Mouse (Mus musculus): ENCODE data around the gene Tpgs1.

Gene Tpgs1

DNA sequence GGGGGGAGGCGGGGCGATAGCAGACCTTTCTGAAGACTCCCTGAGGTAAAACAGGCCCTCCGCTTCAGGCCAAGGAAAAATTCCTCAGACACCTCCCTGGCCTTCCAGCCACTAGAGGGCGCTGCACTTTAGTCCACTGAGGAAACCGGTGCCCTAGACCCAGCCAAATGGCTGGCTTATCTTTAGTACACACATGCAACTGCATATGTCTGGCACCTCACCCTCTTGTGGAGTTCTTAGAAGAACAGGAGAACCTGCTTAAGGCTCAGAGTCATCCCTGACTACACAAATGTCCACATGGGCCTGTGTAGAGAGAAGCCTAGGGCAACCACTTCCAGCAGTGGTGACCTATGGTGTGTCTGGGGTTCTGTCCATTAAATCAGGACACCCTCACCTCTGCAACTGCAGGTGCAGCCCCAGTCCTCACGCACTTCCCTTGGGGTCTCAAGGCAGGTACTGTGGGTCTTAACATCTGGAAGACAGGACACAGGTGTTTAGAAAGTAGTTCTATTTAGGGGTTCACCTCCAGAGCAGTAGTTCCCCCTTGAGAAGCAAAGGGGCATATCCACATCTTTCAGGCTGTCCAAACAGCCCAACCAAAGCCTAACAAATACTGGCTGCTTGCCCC is 43.4 kb downstream of the Tpgs1 start:
- no peak for DNase-seq (ENCODE audit: low spot score)

DNA sequence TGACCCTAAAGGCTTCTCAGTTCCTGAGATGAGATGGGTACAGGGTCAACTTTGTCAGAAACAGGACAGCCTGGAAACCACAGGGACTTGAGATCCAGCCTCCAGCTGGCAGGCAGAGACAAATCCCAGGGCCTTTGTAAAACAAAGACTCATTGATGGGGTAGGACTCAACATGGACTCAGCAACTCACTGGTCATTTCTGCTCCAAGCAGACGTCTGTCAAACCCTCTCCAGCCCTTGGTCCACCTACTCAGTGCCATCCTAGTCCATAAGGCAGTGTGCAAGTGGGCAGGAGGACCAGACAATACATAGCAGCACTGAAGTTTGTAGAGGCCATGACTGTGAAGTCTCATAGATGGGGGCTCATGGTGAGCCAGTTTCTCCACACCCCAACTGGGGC is 44.0 kb downstream of the Tpgs1 start:
- no peak for DNase-seq (ENCODE audit: low spot score)

DNA sequence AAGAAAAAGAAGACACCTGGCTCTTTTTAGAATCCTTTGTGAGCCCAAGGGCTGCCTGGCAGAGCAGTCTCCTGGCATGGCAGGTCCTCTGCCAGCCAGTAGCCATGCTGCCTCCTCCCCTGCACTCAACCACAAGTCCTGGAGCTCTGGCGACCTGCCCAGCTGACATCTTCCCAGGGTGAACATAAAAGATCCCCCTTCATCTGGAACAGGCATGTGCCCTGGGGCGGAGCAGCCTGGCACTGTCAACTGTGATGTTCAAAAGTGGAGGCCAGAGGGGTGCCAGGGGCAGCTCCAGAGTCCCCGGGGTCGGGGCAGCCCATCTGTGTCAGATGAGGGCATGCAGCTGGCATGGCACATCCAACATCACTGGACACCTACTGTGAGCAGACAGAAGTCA is 45.8 kb downstream of the Tpgs1 start:
- no peak for DNase-seq (ENCODE audit: low spot score)

DNA sequence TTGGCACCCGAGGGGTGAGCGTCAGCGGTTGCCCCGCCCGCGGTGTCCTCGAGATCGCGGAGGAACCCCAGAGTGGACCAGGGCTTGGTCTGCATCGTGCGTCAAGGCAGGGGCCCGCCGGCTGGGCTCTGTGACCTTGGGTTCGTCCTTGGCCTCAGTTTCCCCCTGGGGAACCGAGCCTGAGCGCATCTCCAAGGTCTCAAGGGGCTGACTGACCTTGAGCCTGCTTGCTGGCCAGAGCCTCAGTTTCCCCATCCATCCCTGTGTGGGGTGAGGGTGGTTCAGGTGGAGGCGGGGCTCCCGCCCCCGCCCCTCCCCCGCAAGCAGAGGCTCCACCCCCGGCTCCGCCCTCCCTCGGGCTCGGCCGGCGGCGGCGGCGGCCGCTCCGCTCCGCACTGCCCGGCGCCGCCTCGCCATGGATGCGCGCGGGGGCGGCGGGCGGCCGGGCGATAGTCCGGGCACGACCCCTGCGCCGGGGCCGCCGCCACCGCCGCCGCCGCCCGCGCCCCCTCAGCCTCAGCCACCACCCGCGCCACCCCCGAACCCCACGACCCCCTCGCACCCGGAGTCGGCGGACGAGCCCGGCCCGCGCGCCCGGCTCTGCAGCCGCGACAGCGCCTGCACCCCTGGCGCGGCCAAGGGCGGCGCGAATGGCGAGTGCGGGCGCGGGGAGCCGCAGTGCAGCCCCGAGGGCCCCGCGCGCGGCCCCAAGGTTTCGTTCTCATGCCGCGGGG is 47.3 kb downstream of the Tpgs1 start, which contains the start of gene Hcn2:
Hcn2 (plus strand) TSS at position 381 of the 734 bp plus-strand sequence.
- DNase-seq (ENCODE audit: low spot score) = no peak

DNA sequence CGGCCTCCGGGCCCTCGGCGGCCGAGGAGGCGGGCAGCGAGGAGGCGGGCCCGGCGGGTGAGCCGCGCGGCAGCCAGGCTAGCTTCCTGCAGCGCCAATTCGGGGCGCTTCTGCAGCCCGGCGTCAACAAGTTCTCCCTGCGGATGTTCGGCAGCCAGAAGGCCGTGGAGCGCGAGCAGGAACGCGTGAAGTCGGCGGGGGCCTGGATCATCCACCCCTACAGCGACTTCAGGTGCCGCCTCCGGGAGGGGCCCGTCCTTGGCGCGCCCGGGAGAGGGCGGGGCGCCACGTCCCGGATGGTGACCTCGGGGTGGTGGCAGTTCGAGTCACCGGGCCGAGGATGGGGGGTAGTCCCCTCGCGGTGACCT is 47.8 kb downstream of the Tpgs1 start:
- DNase-seq (ENCODE audit: low spot score) = no peak

DNA sequence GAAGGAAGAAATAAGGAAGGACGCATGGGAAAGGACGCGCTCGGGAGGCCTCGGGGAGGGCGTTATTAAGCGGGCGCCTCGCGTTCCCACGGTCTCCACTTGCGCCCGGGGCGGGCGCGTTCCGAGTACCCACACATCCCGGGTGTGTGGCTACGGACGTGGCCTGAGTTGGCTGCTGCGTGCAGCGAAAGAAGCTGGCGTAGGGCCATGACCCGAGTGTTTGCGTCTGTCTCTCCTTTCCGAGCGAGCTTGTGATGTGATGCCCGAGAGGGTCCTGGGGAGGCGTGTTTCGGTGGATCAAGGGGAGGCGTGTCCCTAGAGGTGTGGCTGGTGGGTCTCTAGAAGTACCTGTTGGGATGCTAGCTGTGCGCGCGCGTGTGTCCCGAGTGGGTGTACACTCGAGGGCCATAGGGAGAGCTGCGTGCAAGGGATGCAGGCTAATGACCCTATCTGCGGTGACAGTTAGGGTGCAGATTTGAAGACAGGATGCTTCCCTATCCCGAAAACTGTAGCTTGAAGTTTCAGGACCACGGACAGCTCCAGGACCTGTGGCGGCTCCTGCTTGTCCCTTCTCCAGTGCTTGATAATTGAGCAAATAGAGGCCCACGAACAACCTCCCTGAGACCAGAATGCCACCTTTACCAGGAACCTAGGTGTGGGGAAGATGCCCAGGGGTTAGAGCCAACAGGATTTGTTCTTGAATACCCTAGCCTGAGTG is 48.6 kb downstream of the Tpgs1 start:
- no peak for DNase-seq (ENCODE audit: low spot score)

DNA sequence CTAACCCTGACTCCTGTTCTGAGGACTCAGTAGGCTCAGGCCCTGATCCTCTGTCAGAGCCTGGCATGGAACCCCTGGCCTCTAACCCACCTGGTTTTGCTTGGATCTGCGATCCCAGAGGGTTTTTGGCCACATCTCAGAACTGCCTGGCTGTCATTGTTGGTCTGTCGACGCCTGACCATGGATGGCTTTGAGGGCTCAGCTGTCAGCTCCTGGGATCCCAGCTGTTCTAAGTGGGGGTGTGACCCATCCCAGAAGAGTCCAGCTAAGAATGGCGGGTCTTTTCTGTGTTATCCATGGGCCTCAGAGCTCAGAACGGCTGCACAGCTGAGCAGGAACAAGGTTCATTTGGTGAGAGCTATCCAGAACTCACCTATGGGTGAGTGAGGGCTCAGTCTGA is 51.9 kb downstream of the Tpgs1 start:
- no peak for DNase-seq (ENCODE audit: low spot score)

DNA sequence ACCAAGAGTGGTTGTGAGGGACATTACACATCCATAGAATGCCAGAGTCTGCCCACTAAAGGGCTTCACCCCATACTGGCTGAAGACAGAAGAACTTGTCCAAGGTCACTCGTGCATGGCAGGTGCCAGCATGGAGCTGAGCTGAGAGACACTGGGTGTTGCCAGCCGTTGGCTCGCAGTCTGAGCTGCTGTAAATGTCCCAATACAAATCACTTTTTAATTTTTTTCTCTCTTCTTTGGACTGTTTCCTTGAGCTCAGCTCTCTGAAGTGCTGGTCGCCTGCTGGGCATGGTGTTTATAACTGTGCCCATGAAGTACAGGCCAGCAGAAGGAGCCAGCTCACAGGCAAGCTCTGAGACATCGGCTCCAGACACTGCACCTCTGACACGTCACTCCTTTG is 53.9 kb downstream of the Tpgs1 start:
- no peak for DNase-seq (ENCODE audit: low spot score)

DNA sequence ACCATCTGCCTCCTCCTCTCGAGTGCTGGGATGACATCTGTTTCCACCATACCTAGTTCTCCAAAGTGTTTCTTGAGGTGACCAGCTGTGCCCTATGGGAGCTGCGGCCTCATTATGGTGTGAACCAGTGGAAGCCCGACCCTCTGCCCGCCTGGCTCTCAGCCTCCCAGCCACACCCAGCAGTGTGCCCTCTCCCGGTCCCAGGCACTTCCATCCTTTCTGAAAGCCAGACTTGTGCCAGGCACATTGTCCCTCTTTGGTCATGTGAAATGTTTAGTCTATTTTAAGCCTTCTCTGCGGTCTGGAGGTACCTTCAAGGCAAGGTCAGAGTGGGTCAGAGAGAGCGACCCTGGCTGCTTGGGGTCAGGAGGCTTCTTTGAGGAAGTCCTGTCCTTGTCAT is 54.5 kb downstream of the Tpgs1 start:
- DNase-seq (ENCODE audit: low spot score) = no peak

Data from urinary bladder, postnatal 10 days (tissue).